Mouse (Mus musculus): Measurements from ENCODE around the gene Tpst1.

GRCm38 (mm10) chr5:130060329-130060665, 12.8 kb upstream of the Tpst1 start:
- TF ChIP-seq CTCF (IDR thresholded peaks at IDR 0.05; ENCODE audit: control insufficient read depth, insufficient read depth, insufficient read length) (no peak), MYOD1 (IDR thresholded peaks at IDR 0.05; ENCODE audit: control insufficient read depth, insufficient read length, low read depth) (no peak), MAX (IDR thresholded peaks at IDR 0.05) (no peak), USF1 (IDR thresholded peaks at IDR 0.05; ENCODE audit: low read depth) (no peak), CEBPB (IDR thresholded peaks at IDR 0.05; ENCODE audit: low read depth) (no peak), MYOG (IDR thresholded peaks at IDR 0.05; ENCODE audit: control insufficient read depth, extremely low read depth, insufficient read length) (no peak), FOSL1 (IDR thresholded peaks at IDR 0.05; ENCODE audit: insufficient read depth, low read length, poor library complexity, severe bottlenecking) (no peak)
